Mouse (Mus musculus) midbrain, postnatal 0 days (tissue): Measurements from ENCODE around the gene Rab11b. TPM values are rescaled to one million over a fixed set of nuclear protein-coding genes. Genes with fewer than 3 reads are reported as not detected.

Experiments used
- ATAC-seq: fragments of 200-750 bp; cut with Nextera tagmentation; 2 replicates; pipeline ENCODE4 v1.8.0; 2017; ENCODE audit warnings: moderate number of reproducible peaks, mild to moderate bottlenecking, moderate TSS enrichment, moderate library complexity; ENCODE audit not compliant: low FRiP score
- DNase-seq: peaks from one replicate; pipeline ENCODE4 v3.0.0-alpha.2; 2015; ENCODE audit warnings: low spot score
- H3K27ac ChIP-seq: fragments of 300-500 bp; sonication (generic); 2 replicates; pipeline ENCODE4 v1.5.1; 2014; ENCODE audit warnings: low read depth, mild to moderate bottlenecking, low read length, mixed read lengths
- H3K27me3 ChIP-seq: fragments of 300-500 bp; sonication (generic); 2 replicates; pipeline ENCODE4 v1.6.1; 2014; ENCODE audit warnings: low read length, control low read depth, mixed read lengths; ENCODE audit not compliant: insufficient read depth
- H3K36me3 ChIP-seq: fragments of 300-500 bp; sonication (generic); 2 replicates; pipeline ENCODE4 v1.6.1; 2014; ENCODE audit warnings: low read length, control low read depth, mixed read lengths; ENCODE audit not compliant: insufficient read depth
- H3K4me1 ChIP-seq: fragments of 300-500 bp; sonication (generic); 2 replicates; pipeline ENCODE4 v1.6.1; 2014; ENCODE audit warnings: mild to moderate bottlenecking, control low read depth, antibody characterized with exemption, low read length, mixed read lengths; ENCODE audit not compliant: insufficient read depth
- H3K4me2 ChIP-seq: fragments of 300-500 bp; sonication (generic); 2 replicates; pipeline ENCODE4 v1.6.1; 2014; ENCODE audit warnings: low read depth, mild to moderate bottlenecking, low read length, mixed read lengths; ENCODE audit not compliant: poor library complexity, severe bottlenecking
- H3K4me3 ChIP-seq: fragments of 300-500 bp; sonication (generic); 2 replicates; pipeline ENCODE4 v1.5.1; 2014; ENCODE audit warnings: low read depth, mild to moderate bottlenecking, low read length, moderate library complexity
- H3K9ac ChIP-seq: fragments of 300-500 bp; sonication (generic); replicated peaks from 2 replicates; pipeline ENCODE4 v1.6.1; 2014; ENCODE audit warnings: mild to moderate bottlenecking, low read length, moderate library complexity, mixed read lengths; ENCODE audit not compliant: poor library complexity, severe bottlenecking
- H3K9me3 ChIP-seq: fragments of 300-500 bp; sonication (generic); 2 replicates; pipeline ENCODE4 v1.6.1; 2016; ENCODE audit warnings: low read length, control low read depth
- CTCF ChIP-seq: IDR thresholded peaks from 2 replicates; pipeline ENCODE4 v1.5.1; 2016; ENCODE audit warnings: antibody characterized with exemption, mild to moderate bottlenecking
- WGBS: fragments of 180-500 bp; shearing (Covaris S2); extraction: QIAGEN DNeasy Blood & Tissue Kit; methylation state at CpG from one replicate; pipeline ENCODE4 v1.1.7; 2014; 5-methylcytosine and 5-hydroxymethylcytosine counted together
- polyA plus RNA-seq: library from polyadenylated mRNA; unstranded; fragments of >200 nt; fragmentation: Nextera tagmentation; extraction: Ambion mirVana; gene quantifications from 2 replicates; pipeline ENCODE4 v1.2.1, GENCODE M21; 2015
- total RNA-seq: library from RNA; depleted of rRNA; stranded (reverse); fragments of >200 nt; gene quantifications from 2 replicates; pipeline ENCODE4 v1.2.3, GENCODE M21; 2014; rRNA removed

The Rab11b gene
- total and polyA plus RNA-seq, 2 experiments from 2014 or later = 120 to 607 TPM

DNA sequence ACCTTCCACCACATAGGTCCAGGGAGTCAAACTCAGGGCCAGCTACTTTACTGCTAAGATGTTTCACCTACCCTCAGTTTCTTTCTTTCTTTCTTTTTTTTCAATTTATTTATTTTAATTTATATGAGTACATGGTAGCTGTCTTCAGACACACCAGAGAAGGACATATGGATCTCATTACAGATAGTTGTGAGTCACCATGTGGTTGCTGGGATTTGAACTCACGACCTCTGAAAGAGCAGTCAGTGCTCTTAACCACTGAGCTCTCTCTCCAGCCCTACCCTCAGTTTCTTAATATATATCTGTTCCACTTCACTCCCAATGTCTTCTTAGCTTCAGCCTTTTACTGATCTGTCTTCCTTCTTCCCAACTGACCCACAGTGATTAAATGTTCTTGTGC lies 64.9 kb downstream of the Rab11b start:
- 91% methylated on average over 1 of the region's 1 CpGs for WGBS
- Histone ChIP-seq H3K27ac (no peak overlapping the region), H3K4me2 (no peak overlapping the region), H3K36me3 (peaks cover 30% of the 10 kb centered on the region), H3K27me3 (no peaks in the 10 kb centered on the region), H3K4me1 (no peaks in the 10 kb centered on the region), H3K9ac (no peak overlapping the region), H3K9me3 (no peaks in the 10 kb centered on the region), H3K4me3 (no peak overlapping the region)
- ATAC-seq (no peak), DNase-seq (no peak)
- TF ChIP-seq CTCF = no peak

Other genes with a start within 250 kb of the Rab11b start
- gene Adamts10, start 236.3 kb downstream of the Rab11b start, total RNA-seq = 56.3 and 78.3 TPM in 2 replicates
- gene Adamts10, start 236.3 kb downstream of the Rab11b start, polyA plus RNA-seq = 36.9 and 39.1 TPM in 2 replicates
- 1.3 TPM in 2 replicates for gene Myo1f, start 204.8 kb downstream of the Rab11b start, total RNA-seq
- gene Myo1f, start 204.8 kb downstream of the Rab11b start, polyA plus RNA-seq = 1.2 TPM in 2 replicates
- gene Zfp414, start 131.4 kb downstream of the Rab11b start, total RNA-seq = 43.8 and 58.8 TPM in 2 replicates
- gene Zfp414, start 131.4 kb downstream of the Rab11b start, polyA plus RNA-seq = 89.1 and 96.0 TPM in 2 replicates
- gene Pram1, start 122.5 kb downstream of the Rab11b start, total RNA-seq = not detected in 2 replicates
- gene Pram1, start 122.5 kb downstream of the Rab11b start, polyA plus RNA-seq = 0.41 TPM in 1 of 2 replicates, not detected in the other
- gene Hnrnpm, start 73.7 kb downstream of the Rab11b start, total RNA-seq = 48.7 and 58.1 TPM in 2 replicates
- 113 and 124 TPM in 2 replicates for gene Hnrnpm, start 73.7 kb downstream of the Rab11b start, polyA plus RNA-seq
- gene March2, start 41.9 kb downstream of the Rab11b start, total RNA-seq = 90.1 and 100 TPM in 2 replicates
- gene March2, start 41.9 kb downstream of the Rab11b start, polyA plus RNA-seq = 65.2 and 65.9 TPM in 2 replicates
- 21.4 and 22.5 TPM in 2 replicates for gene Angptl4, start 21.3 kb upstream of the Rab11b start, total RNA-seq
- 27.5 and 33.5 TPM in 2 replicates for gene Angptl4, start 21.3 kb upstream of the Rab11b start, polyA plus RNA-seq
- 19.8 and 38.4 TPM in 2 replicates for gene Kank3, start 50.0 kb upstream of the Rab11b start, total RNA-seq
- 46.2 and 50.0 TPM in 2 replicates for gene Kank3, start 50.0 kb upstream of the Rab11b start, polyA plus RNA-seq
- gene Rps28, start 64.0 kb upstream of the Rab11b start, total RNA-seq = 348 and 379 TPM in 2 replicates
- 513 and 564 TPM in 2 replicates for gene Rps28, start 64.0 kb upstream of the Rab11b start, polyA plus RNA-seq
- 211 and 345 TPM in 2 replicates for gene Ndufa7, start 64.0 kb upstream of the Rab11b start, total RNA-seq
- 501 and 560 TPM in 2 replicates for gene Ndufa7, start 64.0 kb upstream of the Rab11b start, polyA plus RNA-seq
- gene Cd320, start 82.6 kb upstream of the Rab11b start, total RNA-seq = 24.4 and 26.7 TPM in 2 replicates
- 46.8 and 50.0 TPM in 2 replicates for gene Cd320, start 82.6 kb upstream of the Rab11b start, polyA plus RNA-seq
- gene Gm7029, start 113.3 kb upstream of the Rab11b start, total RNA-seq = not detected in 2 replicates
- gene Gm7029, start 113.3 kb upstream of the Rab11b start, polyA plus RNA-seq = not detected in 2 replicates
- gene Kifc1, start 130.1 kb upstream of the Rab11b start, total RNA-seq = 4.3 and 5.0 TPM in 2 replicates
- gene Kifc1, start 130.1 kb upstream of the Rab11b start, polyA plus RNA-seq = 1.4 and 2.2 TPM in 2 replicates
- 0.22 and 0.33 TPM in 2 replicates for gene Platr17, start 144.6 kb upstream of the Rab11b start, total RNA-seq
- 1.4 and 1.5 TPM in 2 replicates for gene Platr17, start 144.6 kb upstream of the Rab11b start, polyA plus RNA-seq
- gene Daxx, start 148.9 kb upstream of the Rab11b start, total RNA-seq = 52.3 and 55.7 TPM in 2 replicates
- 42.9 and 44.3 TPM in 2 replicates for gene Daxx, start 148.9 kb upstream of the Rab11b start, polyA plus RNA-seq
- 41.4 and 44.4 TPM in 2 replicates for gene Tapbp, start 155.4 kb upstream of the Rab11b start, total RNA-seq
- 29.0 and 29.1 TPM in 2 replicates for gene Tapbp, start 155.4 kb upstream of the Rab11b start, polyA plus RNA-seq
- 44.3 and 50.9 TPM in 2 replicates for gene Zbtb22, start 155.4 kb upstream of the Rab11b start, total RNA-seq
- 18.5 and 18.6 TPM in 2 replicates for gene Zbtb22, start 155.4 kb upstream of the Rab11b start, polyA plus RNA-seq
- 81.8 and 83.0 TPM in 2 replicates for gene Rgl2, start 169.0 kb upstream of the Rab11b start, total RNA-seq
- gene Rgl2, start 169.0 kb upstream of the Rab11b start, polyA plus RNA-seq = 33.1 and 38.2 TPM in 2 replicates
- gene Pfdn6, start 179.8 kb upstream of the Rab11b start, total RNA-seq = 47.9 and 60.9 TPM in 2 replicates
- 170 and 185 TPM in 2 replicates for gene Pfdn6, start 179.8 kb upstream of the Rab11b start, polyA plus RNA-seq
- gene Wdr46, start 180.1 kb upstream of the Rab11b start, total RNA-seq = 14.3 and 15.7 TPM in 2 replicates
- 14.6 and 17.3 TPM in 2 replicates for gene Wdr46, start 180.1 kb upstream of the Rab11b start, polyA plus RNA-seq
- gene B3galt4, start 191.0 kb upstream of the Rab11b start, total RNA-seq = 8.6 and 14.1 TPM in 2 replicates
- gene B3galt4, start 191.0 kb upstream of the Rab11b start, polyA plus RNA-seq = 11.1 and 14.0 TPM in 2 replicates
- 39.5 and 46.1 TPM in 2 replicates for gene Vps52, start 195.3 kb upstream of the Rab11b start, total RNA-seq
- gene Vps52, start 195.3 kb upstream of the Rab11b start, polyA plus RNA-seq = 65.8 and 68.6 TPM in 2 replicates
- 742 and 975 TPM in 2 replicates for gene Rps18, start 195.5 kb upstream of the Rab11b start, total RNA-seq
- gene Rps18, start 195.5 kb upstream of the Rab11b start, polyA plus RNA-seq = 751 and 769 TPM in 2 replicates
- gene H2-K1, start 239.8 kb upstream of the Rab11b start, total RNA-seq = 19.0 and 21.2 TPM in 2 replicates
- gene H2-K1, start 239.8 kb upstream of the Rab11b start, polyA plus RNA-seq = 17.0 and 22.2 TPM in 2 replicates